Comparison of ENCODE assay signal across 8 mouse cellular contexts in the genomic region with DNA sequence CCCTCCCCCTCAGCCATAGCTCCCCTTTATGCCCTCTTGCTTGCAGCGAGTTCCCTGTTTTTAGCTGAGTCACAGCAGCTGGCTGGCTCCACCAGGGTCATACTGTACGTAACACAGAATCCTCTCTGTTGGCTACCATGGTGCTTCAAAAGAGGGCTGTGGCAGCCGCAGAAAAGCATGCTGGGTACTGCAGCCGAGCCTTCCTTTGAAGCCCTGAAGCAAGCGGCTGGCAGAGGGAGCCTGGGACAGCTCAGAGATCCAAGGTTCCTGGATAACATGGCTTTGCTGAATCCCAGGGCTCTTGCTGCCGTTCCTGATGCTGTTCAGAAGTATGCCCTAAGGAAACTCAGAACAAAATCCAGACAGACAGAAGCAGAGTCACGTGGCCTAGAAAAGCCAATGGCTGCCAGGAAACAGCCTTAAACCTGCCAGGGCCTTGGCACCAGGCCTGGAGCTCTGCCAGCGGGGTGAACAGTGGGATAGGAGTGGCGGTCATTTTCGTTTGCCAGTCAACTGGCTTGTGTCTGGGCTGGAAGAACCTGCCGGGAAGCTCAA.
A peak's percentile ranks its signal among the peaks of the same experiment; 100 is the strongest.
DNase-seq lines count a peak whose midpoint lies in the region; ATAC-seq and TF ChIP-seq lines count a peak whose summit lies in the region.

No protein-coding gene starts in this region.

- H3K4me3 ChIP-seq in embryonic facial prominence, embryonic 10.5 days = no peak overlapping the region
- H3K4me3 ChIP-seq in liver, postnatal 0 days (ENCODE audit: low read depth, low read length) = no peak overlapping the region

- no peaks in the 10 kb centered on the region for H3K27me3 ChIP-seq in embryonic facial prominence, embryonic 10.5 days (replicated peaks; ENCODE audit: low read depth, poor library complexity, severe bottlenecking)
- no peaks in the 10 kb centered on the region for H3K27me3 ChIP-seq in liver, postnatal 0 days (ENCODE audit: insufficient read depth, low read length)

- TF ChIP-seq CTCF in liver, postnatal 0 days (IDR thresholded peaks at IDR 0.05; ENCODE audit: low read depth) = no peak

- 0 out of 2 replicates have a peak, but pooled peaks cover 9% of the 10 kb centered on the region for H3K4me1 ChIP-seq in embryonic facial prominence, embryonic 10.5 days
- H3K4me1 ChIP-seq in liver, postnatal 0 days (ENCODE audit: insufficient read depth) = no peaks in the 10 kb centered on the region

- WGBS in embryonic facial prominence, embryonic 10.5 days = 78% methylated on average over 11 of the region's 11 CpGs
- WGBS in liver, postnatal 0 days (ENCODE audit: insufficient replicate concordance) = 62% methylated on average over 11 of the region's 11 CpGs

- no peak overlapping the region for H3K27ac ChIP-seq in embryonic facial prominence, embryonic 10.5 days (replicated peaks)
- H3K27ac ChIP-seq in liver, postnatal 0 days (ENCODE audit: low read depth) = no peak overlapping the region

- H3K36me3 ChIP-seq in embryonic facial prominence, embryonic 10.5 days (replicated peaks) = no peaks in the 10 kb centered on the region
- no peaks in the 10 kb centered on the region for H3K36me3 ChIP-seq in liver, postnatal 0 days (replicated peaks; ENCODE audit: insufficient read depth, low read length)

- no peak overlapping the region for H3K4me2 ChIP-seq in liver, postnatal 0 days (ENCODE audit: low read depth, low read length)

- DNase-seq in 3134 (ENCODE audit: extremely low read depth, insufficient read length, low spot score) (peak; percentile 57), WW6 (ENCODE audit: low read depth, low spot score) (peak; percentile 5)
- peak; percentile 17 for DNase-seq in embryonic facial prominence, embryonic 10.5 days (ENCODE audit: low spot score)
- DNase-seq in kidney, postnatal 25 days = peak; percentile 88 to 94
- peak; percentile 9 for DNase-seq in lung, postnatal 25 days (ENCODE audit: low spot score)
- DNase-seq in right cerebral cortex, postnatal 4 days = peak; percentile 76
- no peak for DNase-seq in liver, postnatal 0 days

- ATAC-seq in granulocyte monocyte progenitor cell, adult 5-6 weeks (replicated peaks; ENCODE audit: poor library complexity, severe bottlenecking) = peak; percentile 95
- ATAC-seq in liver, postnatal 0 days = no peak

- H3K9ac ChIP-seq in liver, postnatal 0 days (replicated peaks) = no peak overlapping the region

- no peaks in the 10 kb centered on the region for H3K9me3 ChIP-seq in embryonic facial prominence, embryonic 10.5 days
- no peaks in the 10 kb centered on the region for H3K9me3 ChIP-seq in liver, postnatal 0 days (ENCODE audit: low read length)

- TF ChIP-seq EP300 in liver, postnatal 0 days (IDR thresholded peaks at IDR 0.05; ENCODE audit: low read depth) = no peak
